ENCODE assay signal across 30 mouse cellular contexts in genomic region chr14:49221771-49222170, GRCm38 (mm10). TPM values are rescaled to one million over a fixed set of nuclear protein-coding genes. Genes with fewer than 3 reads are reported as not detected.
DNase-seq lines count a peak whose midpoint lies in the region; ATAC-seq and TF ChIP-seq lines count a peak whose summit lies in the region.
"Had no signal": no experiment of that assay in that cellular context is flagged by ENCODE, and none has a peak within 500 bp of the region (broad histone marks: within the 10 kb centered on the region; RNA-seq: fewer than 3 reads in every experiment).

No protein-coding gene starts in this region.

- H3K36me3 ChIP-seq in spleen, adult 2 months (ENCODE audit: control insufficient read depth, insufficient read depth, low read length): no peaks in the 10 kb centered on the region
- H3K36me3 ChIP-seq: embryonic facial prominence, embryonic 13.5 days; G1E; hindbrain, embryonic 15.5 days; limb, embryonic 15.5 days; midbrain, embryonic 12.5 days; stomach, embryonic 15.5 days had no signal

- peak; percentile 11 to 78 for DNase-seq in spleen, adult 2 months (ENCODE audit: low read depth in 1 of 2, low spot score in 2 of 2)
- no peak for DNase-seq in spleen, adult 12 weeks (ENCODE audit: low spot score)
- peak; percentile 34 to 45 for DNase-seq in B cell, adult 2 months
- DNase-seq in naive thymus-derived CD4-positive, alpha-beta T cell, adult 2 months (ENCODE audit: low read depth): peak; percentile 86
- no peak for DNase-seq in urinary bladder, postnatal 4 days (ENCODE audit: low spot score in 2 of 2)
- DNase-seq in layer of hippocampus, adult 8-10 months (ENCODE audit: low spot score in 2 of 2): no peak
- DNase-seq: adrenal gland, postnatal 14 days; cerebellum, adult 8-10 months; cerebellum, postnatal 36 days; embryo, embryonic 11 days; gastrocnemius, postnatal 36 days; kidney, postnatal 4 days; left cerebral cortex, postnatal 4 days; lung, embryonic 14.5 days had no signal

- no peak overlapping the region for H3K4me3 ChIP-seq in spleen, adult 2 months (ENCODE audit: extremely low read depth, insufficient read depth, insufficient read length)
- H3K4me3 ChIP-seq: embryonic facial prominence, embryonic 13.5 days; erythroblast, embryonic 14.5 days; forebrain, embryonic 13.5 days; hindbrain, embryonic 15.5 days; kidney, embryonic 15.5 days; limb, embryonic 15.5 days; midbrain, embryonic 12.5 days; stomach, embryonic 15.5 days had no signal

- ATAC-seq in CD4-positive, CD25-positive, alpha-beta regulatory T cell, adult 4 months: peak; percentile 97
- ATAC-seq: forebrain, embryonic 13.5 days; intestine, postnatal 0 days had no signal

- no peaks in the 10 kb centered on the region for H3K27me3 ChIP-seq in spleen, adult 2 months (ENCODE audit: control insufficient read depth, insufficient read depth, low read length)
- H3K27me3 ChIP-seq: embryonic facial prominence, embryonic 13.5 days; forebrain, embryonic 13.5 days; hindbrain, embryonic 15.5 days; kidney, embryonic 15.5 days; limb, embryonic 15.5 days; midbrain, embryonic 12.5 days; stomach, embryonic 15.5 days had no signal

- no peak for TF ChIP-seq CTCF in spleen, adult 2 months (IDR thresholded peaks at IDR 0.05; ENCODE audit: extremely low read depth, insufficient read depth, insufficient read length, insufficient replicate concordance)

- no peak overlapping the region for H3K27ac ChIP-seq in spleen, adult 2 months (ENCODE audit: insufficient read depth, low read length)
- H3K27ac ChIP-seq: embryonic facial prominence, embryonic 13.5 days; forebrain, embryonic 13.5 days; hindbrain, embryonic 15.5 days; kidney, embryonic 15.5 days; limb, embryonic 15.5 days; liver, embryonic 14.5 days; midbrain, embryonic 12.5 days; stomach, embryonic 15.5 days had no signal

- WGBS in spleen, adult 2 months: 41% methylated on average over 2 of the region's 2 CpGs

- no peak for TF ChIP-seq POLR2A in spleen, adult 2 months (IDR thresholded peaks at IDR 0.05; ENCODE audit: low read depth, low read length)

- H3K4me1 ChIP-seq in spleen, adult 2 months (ENCODE audit: control insufficient read depth, insufficient read depth, insufficient read length): peaks cover 9% of the 10 kb centered on the region; the same call in 1 of the 2 replicates
- H3K4me1 ChIP-seq: forebrain, embryonic 13.5 days; hindbrain, embryonic 15.5 days; kidney, embryonic 15.5 days; limb, embryonic 15.5 days; midbrain, embryonic 12.5 days; stomach, embryonic 15.5 days had no signal

RNA-seq across cellular contexts. Expression of gene ccdc198, which starts 23.5 kb away (rescaled TPM):
- polyA plus RNA-seq in spleen, adult 2 months (2012; rRNA removed): not detected in 2 replicates
- polyA plus RNA-seq in CD4-positive, CD25-positive, alpha-beta regulatory T cell, adult 4 months (2017; shearing (Covaris generic)): under 1 TPM; 0.19 to 0.27 TPM
- not detected for total RNA-seq in layer of hippocampus, adult 8-10 months (2022)
- total RNA-seq: adrenal gland, postnatal 14 days; gastrocnemius, adult 18-20 months; gastrocnemius, postnatal 36 days; hematopoietic stem cell, adult 5-6 weeks; layer of hippocampus, postnatal 14 days; left cerebral cortex, adult 8-10 months; left cerebral cortex, postnatal 4 days had no signal
- polyA plus RNA-seq: erythroblast, embryonic 14.5 days; G1E; hindbrain, embryonic 15.5 days; limb, embryonic 15.5 days had no signal

RNA-seq across cellular contexts. Expression of gene Naa30, which starts 49.7 kb away (rescaled TPM):
- polyA plus RNA-seq in spleen, adult 2 months (2012; rRNA removed): 4.4 and 5.7 TPM in 2 replicates
- 1 to 10 TPM; 4.5 to 9.4 TPM for polyA plus RNA-seq in CD4-positive, CD25-positive, alpha-beta regulatory T cell, adult 4 months (2017; shearing (Covaris generic))
- total RNA-seq in layer of hippocampus, adult 8-10 months (2022): 10 to 100 TPM; 33.6 to 38.5 (median 35.7) TPM

Comparison
In these comparisons a context has a peak if more than half of its experiments do, and no peak if none do; other contexts are left out.
1. DNase-seq: peak in spleen, adult 2 months (2 of 2), B cell, adult 2 months (2 of 2) and naive thymus-derived CD4-positive, alpha-beta T cell, adult 2 months (single experiment); none in spleen, adult 12 weeks (single experiment), urinary bladder, postnatal 4 days (0 of 2) and layer of hippocampus, adult 8-10 months (0 of 2).